Mouse (Mus musculus) cortical plate, adult 2 months (tissue): ENCODE results near the gene Ebp.

Source experiments
- CTCF ChIP-seq: fragments of 200-500 bp; IDR thresholded peaks from 2 replicates; pipeline ENCODE4 v1.5.1; 2011; ENCODE audit warnings: mild to moderate bottlenecking, control low read depth, low read length; ENCODE audit not compliant: insufficient read depth; ENCODE audit errors: extremely low read depth
- POLR2A ChIP-seq: fragments of 200-500 bp; IDR thresholded peaks from 2 replicates; pipeline ENCODE4 v1.6.1; 2011; ENCODE audit warnings: mild to moderate bottlenecking, low read length, control low read depth; ENCODE audit not compliant: insufficient read depth; ENCODE audit errors: extremely low read depth

- TF ChIP-seq CTCF (no peak), POLR2A (no peak)
Observed at GRCm38 (mm10) chrX:8204076-8204475, 10.8 kb upstream of the Ebp start.
